Mouse (Mus musculus) brain, embryonic 18.5 days (tissue): ENCODE results near the gene Myo1d.

Experiments
- DNase-seq: peaks from one replicate; pipeline ENCODE4 v3.0.0-alpha.2; 2012; ENCODE audit warnings: low read depth, low spot score

The Myo1d gene

GRCm38 (mm10) chr11:80622233-80623037 is 157.4 kb downstream of the Myo1d start:
- DNase-seq, result peak; percentile 83

GRCm38 (mm10) chr11:80614949-80615725 is 164.7 kb downstream of the Myo1d start:
- no peak for DNase-seq

GRCm38 (mm10) chr11:80614418-80614817 is 165.4 kb downstream of the Myo1d start:
- peak; percentile 52 for DNase-seq

- no peak for DNase-seq
Measured at GRCm38 (mm10) chr11:80613534-80613933, 166.3 kb downstream of the Myo1d start.

GRCm38 (mm10) chr11:80602707-80603441 is 177.0 kb downstream of the Myo1d start:
- peak; percentile 52 for DNase-seq

- no peak for DNase-seq
Measured at GRCm38 (mm10) chr11:80602041-80602458, 177.8 kb downstream of the Myo1d start.

GRCm38 (mm10) chr11:80601040-80601864 is 178.6 kb downstream of the Myo1d start:
- DNase-seq, result no peak

GRCm38 (mm10) chr11:80595482-80595881 is 184.3 kb downstream of the Myo1d start:
- no peak for DNase-seq

GRCm38 (mm10) chr11:80589387-80589786 is 190.4 kb downstream of the Myo1d start:
- DNase-seq, result no peak

GRCm38 (mm10) chr11:80585761-80586160 is 194.1 kb downstream of the Myo1d start:
- DNase-seq, result no peak

- DNase-seq, result no peak
Measured at GRCm38 (mm10) chr11:80585211-80585610, 194.6 kb downstream of the Myo1d start.

GRCm38 (mm10) chr11:80580494-80580893 is 199.3 kb downstream of the Myo1d start:
- DNase-seq, result no peak

- peak; percentile 89 for DNase-seq
Measured at GRCm38 (mm10) chr11:80577747-80578640, 201.8 kb downstream of the Myo1d start.

GRCm38 (mm10) chr11:80575794-80576193 is 204.0 kb downstream of the Myo1d start:
- no peak for DNase-seq

- no peak for DNase-seq
Measured at GRCm38 (mm10) chr11:80566286-80566685, 213.5 kb downstream of the Myo1d start.

GRCm38 (mm10) chr11:80564975-80565965 is 214.6 kb downstream of the Myo1d start:
- DNase-seq, result no peak

GRCm38 (mm10) chr11:80562479-80562878 is 217.3 kb downstream of the Myo1d start:
- DNase-seq, result no peak

GRCm38 (mm10) chr11:80560770-80561169 is 219.1 kb downstream of the Myo1d start:
- DNase-seq, result no peak

- DNase-seq, result no peak
Measured at GRCm38 (mm10) chr11:80555416-80555815, 224.4 kb downstream of the Myo1d start.
